Mouse (Mus musculus): ENCODE measurements around the gene Zmym1.
"Not testable (repeated sequence)": the region's sequence is repeated elsewhere in the genome, so short reads cannot be mapped to it uniquely, and the experiment has no call there.

Gene Zmym1

GRCm38 (mm10) chr4:127027228-127028190 lies 33.4 kb downstream of the Zmym1 start:
- DNase-seq (ENCODE audit: low spot score): peak; percentile 82

GRCm38 (mm10) chr4:127026826-127027225 lies 34.1 kb downstream of the Zmym1 start:
- DNase-seq (ENCODE audit: low spot score): no peak

GRCm38 (mm10) chr4:127024240-127024639 lies 36.7 kb downstream of the Zmym1 start:
- no peak for DNase-seq (ENCODE audit: low spot score)

DNA sequence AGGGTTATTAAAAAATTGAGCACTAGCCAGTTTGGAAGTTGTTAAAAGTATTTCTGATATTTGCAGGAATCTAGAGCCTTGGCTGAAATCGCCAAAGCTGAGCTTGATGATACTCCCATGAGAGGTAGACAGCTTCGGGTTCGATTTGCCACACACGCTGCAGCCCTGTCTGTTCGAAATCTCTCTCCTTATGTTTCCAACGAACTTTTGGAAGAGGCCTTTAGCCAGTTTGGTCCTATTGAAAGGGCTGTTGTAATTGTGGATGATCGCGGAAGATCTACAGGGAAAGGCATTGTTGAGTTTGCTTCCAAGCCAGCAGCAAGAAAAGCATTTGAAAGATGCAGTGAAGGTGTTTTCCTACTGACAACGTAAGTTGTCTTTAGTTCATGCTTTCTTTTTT lies 37.8 kb downstream of the Zmym1 start:
- peak; percentile 20 for DNase-seq (ENCODE audit: low spot score)

DNA sequence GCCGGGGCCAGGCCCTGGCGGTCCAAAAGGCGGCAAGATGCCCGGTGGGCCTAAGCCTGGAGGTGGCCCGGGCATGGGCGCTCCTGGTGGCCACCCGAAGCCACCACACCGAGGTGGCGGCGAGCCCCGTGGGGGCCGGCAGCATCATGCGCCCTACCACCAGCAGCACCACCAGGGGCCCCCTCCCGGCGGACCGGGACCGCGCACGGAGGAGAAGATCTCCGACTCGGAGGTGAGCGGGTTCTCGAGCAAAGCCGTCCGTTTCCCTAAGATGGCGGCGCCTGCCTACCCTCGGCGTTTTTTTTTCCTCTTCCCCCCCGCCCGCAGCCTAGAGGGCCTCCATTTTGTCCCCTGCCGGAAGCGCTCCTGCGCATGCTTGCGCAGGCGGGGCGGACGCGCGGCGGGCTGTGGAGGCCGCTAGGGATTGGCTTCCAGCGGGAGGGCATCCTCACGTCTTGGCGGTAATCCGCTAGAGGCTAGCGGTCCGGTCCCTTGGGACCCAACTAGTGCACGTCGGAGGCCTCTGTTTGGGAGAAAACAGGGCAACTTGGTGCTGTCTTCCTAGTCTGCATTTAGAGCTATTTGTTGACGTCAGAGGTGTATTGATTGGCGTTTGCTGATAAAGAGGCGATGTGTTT lies 38.8 kb downstream of the Zmym1 start:
- DNase-seq (ENCODE audit: low spot score): peak; percentile 92

- peak; percentile 98 for DNase-seq (ENCODE audit: low spot score)
Observed at GRCm38 (mm10) chr4:127021151-127021945, 39.6 kb downstream of the Zmym1 start, which contains the start of gene Sfpq. Sfpq (plus strand) TSS chr4:127021324.

DNA sequence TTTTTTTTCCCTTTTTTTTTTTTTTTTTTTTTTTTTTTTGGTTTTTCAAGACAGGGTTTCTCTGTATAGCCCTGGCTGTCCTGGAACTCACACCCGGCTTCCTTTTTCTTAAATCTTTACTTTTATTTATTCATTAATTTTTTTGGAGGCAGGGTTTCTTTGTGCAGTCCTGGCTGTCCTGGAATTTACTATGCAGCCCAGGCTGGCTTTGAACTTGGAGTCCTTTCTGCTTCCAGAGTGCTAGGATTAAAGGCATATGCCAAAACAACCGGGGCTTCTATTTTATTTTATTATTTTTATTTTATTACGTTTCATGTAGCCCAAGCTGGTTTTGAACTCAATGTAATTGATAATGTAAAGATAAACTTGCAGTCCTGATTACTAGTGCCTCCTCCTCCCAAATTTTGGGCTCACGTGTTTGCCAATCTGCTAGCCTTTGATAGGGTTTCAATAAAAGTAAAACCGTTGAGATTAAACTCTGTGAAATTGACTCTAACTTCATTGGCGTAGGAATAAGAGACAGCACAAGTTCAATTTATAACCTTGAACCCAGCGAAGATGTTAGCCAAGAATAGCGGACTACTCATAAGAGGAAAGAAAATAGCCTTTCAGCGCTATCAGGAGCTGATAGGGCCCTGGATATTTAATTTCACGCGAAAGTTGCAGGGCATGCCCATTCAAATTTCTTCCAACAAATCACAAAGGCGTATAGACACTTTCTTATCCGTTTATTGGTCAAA lies 40.4 kb downstream of the Zmym1 start:
- DNase-seq (ENCODE audit: low spot score): no peak

GRCm38 (mm10) chr4:127016366-127016765 lies 44.6 kb downstream of the Zmym1 start:
- no peak for DNase-seq (ENCODE audit: low spot score)

DNA sequence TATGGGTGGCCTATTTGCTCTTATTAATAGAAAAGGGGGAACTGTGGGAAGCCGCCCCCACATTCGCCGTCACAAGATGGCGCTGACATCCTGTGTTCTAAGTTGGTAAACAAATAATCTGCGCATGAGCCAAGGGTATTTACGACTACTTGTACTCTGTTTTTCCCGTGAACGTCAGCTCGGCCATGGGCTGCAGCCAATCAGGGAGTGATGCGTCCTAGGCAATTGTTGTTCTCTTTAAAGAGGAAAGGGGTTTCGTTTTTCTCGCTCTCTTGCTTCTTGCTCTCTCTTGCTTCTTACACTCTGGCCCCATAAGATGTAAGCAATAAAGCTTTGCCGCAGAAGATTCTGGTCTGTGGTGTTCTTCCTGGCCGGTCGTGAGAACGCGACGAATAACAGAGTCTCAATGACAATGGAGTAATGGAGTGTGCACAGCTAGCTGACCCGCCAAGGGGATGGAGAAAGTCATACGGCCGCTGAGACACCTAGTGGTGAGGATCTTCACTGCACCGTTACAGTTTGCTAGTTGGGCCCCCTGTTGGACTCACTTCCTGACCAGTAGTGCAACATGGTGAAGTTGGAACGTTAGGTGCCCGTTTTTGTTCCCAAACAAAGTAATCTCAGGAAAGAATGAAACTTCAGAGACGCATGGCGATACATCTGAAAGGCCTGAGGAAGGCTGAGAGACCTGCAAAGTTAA lies 45.5 kb downstream of the Zmym1 start:
- DNase-seq (ENCODE audit: low spot score): peak; percentile 71

DNA sequence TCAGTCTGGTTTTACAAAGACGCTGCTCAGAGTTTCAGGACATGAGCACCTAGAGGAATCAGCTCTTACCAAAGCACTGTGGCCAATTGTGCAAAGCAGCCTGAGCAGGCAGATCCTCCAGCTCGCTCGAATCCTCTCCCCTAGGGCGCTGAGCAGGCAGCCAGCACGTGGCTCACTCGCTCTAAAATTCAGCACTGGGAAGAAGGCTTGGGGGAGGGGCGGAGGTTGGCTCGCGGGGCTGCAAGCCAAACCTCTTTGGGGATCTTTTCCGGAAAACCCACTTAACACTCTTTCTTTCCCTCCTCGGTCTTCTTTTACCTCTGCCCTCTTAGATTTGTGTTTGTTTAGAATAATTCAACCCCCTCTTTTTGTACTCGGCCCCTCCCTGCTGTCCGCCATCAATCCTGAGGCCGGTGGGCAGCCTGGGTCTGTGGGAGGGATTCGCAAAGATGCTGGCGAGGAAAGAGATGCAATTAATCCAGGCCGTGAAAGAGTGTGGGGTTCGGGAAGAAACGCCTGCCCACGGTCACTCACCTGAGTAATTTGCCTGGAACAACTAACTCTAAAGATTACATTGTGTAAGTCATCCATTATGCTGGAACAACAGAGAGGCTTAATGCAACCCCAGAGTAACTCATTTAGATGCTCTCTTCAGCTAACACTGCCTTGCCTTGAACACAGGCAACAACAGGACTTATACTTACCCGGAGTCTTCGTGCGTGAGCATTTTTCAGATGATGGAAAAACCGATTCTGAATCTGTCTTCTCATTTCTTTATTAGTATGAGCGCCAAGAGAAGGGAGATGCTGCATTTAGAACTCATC lies 55.6 kb downstream of the Zmym1 start:
- no peak for DNase-seq (ENCODE audit: low spot score)

DNA sequence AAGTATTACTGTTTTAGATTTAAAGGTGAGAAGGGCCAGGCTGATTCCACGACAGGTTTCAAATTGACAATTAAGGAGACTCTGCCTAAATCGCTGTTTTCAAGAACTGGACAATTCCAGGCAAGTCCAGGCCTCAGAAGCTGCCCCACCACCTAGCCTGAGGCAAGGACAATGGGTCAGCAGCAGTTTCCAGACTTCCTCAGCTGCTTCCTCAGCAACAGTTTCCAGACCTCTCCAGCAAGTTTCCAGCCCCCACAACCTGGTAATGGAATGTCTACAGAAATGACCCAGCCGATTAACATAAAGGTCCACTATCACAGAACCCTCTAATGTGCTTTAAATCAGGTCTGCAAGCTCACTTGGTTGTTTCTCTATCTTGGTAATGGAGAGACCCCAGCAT lies 56.6 kb downstream of the Zmym1 start:
- no peak for DNase-seq (ENCODE audit: low spot score)

DNA sequence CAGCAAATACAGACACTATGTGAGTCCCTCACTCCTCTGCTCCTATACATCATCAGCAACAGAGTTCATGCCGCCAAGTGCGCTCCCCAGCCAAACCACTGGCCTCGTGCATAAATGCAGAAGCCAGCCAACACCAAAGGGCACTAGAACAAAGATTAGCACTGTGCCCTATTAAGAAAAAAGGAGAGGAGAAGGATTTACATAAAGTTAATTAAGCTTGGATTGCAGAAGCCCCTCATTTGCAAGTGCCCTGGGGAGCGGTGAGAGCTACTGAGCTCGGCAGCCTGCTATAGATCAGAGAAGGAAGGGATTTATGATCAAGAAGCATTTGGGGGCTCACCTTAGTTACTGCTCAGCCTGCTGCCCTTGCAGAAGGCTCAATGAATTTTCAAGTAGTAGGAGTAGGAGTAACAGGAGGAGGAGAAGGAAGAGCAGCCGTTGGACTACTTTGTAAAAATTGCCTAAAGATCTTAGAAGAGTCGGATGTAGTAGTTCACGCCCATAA lies 60.3 kb downstream of the Zmym1 start:
- DNase-seq (ENCODE audit: low spot score): no peak

GRCm38 (mm10) chr4:126999372-126999771 lies 61.6 kb downstream of the Zmym1 start:
- DNase-seq (ENCODE audit: low spot score): not testable (repeated sequence)

All from MN1 (cell line).